Mouse (Mus musculus): ENCODE measurements at regions not wholly inside any gene's neighbourhood (a gene's known extent, or its start where the extent isn't known, plus 50 kb on each side); places are given as distances from the start of the nearest gene placed in this dataset.

GRCm38 (mm10) chr12:106377281-106377680 is 367.3 kb downstream of the Vrk1 start:
- DNase-seq = no peak
- no peaks in the 10 kb centered on the region for H3K9me3 ChIP-seq (ENCODE audit: low read length)
- H3K4me1 ChIP-seq (ENCODE audit: insufficient read depth) = no peaks in the 10 kb centered on the region
- H3K4me3 ChIP-seq (ENCODE audit: low read depth, low read length) = no peak overlapping the region
- WGBS (ENCODE audit: insufficient replicate concordance) = 77% methylated on average over 1 of the region's 1 CpGs
- ATAC-seq = no peak
- H3K27me3 ChIP-seq (ENCODE audit: insufficient read depth, low read length) = no peaks in the 10 kb centered on the region
- H3K4me2 ChIP-seq (ENCODE audit: low read depth, low read length) = no peak overlapping the region
- H3K36me3 ChIP-seq (replicated peaks; ENCODE audit: insufficient read depth, low read length) = no peaks in the 10 kb centered on the region
- H3K9ac ChIP-seq (replicated peaks) = no peak overlapping the region
- no peak overlapping the region for H3K27ac ChIP-seq (ENCODE audit: low read depth)
- TF ChIP-seq CTCF (IDR thresholded peaks at IDR 0.05; ENCODE audit: low read depth) = no peak
- TF ChIP-seq EP300 (IDR thresholded peaks at IDR 0.05; ENCODE audit: low read depth) = no peak

DNA sequence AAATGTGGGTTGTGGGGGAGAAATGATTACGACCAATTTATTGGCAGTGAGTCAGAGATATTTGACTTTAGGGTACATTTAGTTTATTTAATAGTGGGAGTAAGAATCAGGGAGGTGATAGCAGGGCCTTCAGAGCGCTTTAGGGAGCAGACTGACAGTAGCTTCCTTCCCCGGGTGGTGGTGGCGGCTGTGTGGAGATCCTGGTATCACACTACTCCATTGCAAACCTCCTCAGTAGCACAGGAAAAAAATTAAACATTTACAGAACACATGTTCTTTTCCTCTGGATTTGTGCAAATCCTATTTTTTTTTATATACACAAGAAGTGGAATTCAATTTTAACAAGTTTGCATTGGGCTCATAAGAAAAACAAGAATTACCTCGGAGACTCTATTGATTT is 367.7 kb downstream of the Vrk1 start:
- Histone ChIP-seq H3K36me3 (replicated peaks; ENCODE audit: insufficient read depth, low read length) (no peaks in the 10 kb centered on the region), H3K27me3 (ENCODE audit: insufficient read depth, low read length) (no peaks in the 10 kb centered on the region), H3K4me3 (ENCODE audit: low read depth, low read length) (no peak overlapping the region), H3K9me3 (ENCODE audit: low read length) (no peaks in the 10 kb centered on the region), H3K27ac (ENCODE audit: low read depth) (no peak overlapping the region), H3K4me1 (ENCODE audit: insufficient read depth) (no peaks in the 10 kb centered on the region), H3K4me2 (ENCODE audit: low read depth, low read length) (no peak overlapping the region), H3K9ac (replicated peaks) (no peak overlapping the region)
- 67% methylated on average over 5 of the region's 5 CpGs for WGBS (ENCODE audit: insufficient replicate concordance)
- ATAC-seq (no peak), DNase-seq (no peak)
- no peak for TF ChIP-seq EP300 (IDR thresholded peaks at IDR 0.05; ENCODE audit: low read depth)
- TF ChIP-seq CTCF (IDR thresholded peaks at IDR 0.05; ENCODE audit: low read depth) = no peak

- Histone ChIP-seq H3K9ac (replicated peaks) (no peak overlapping the region), H3K27me3 (ENCODE audit: insufficient read depth, low read length) (no peaks in the 10 kb centered on the region), H3K4me2 (ENCODE audit: low read depth, low read length) (peak overlapping the region; percentile 42), H3K27ac (ENCODE audit: low read depth) (no peak overlapping the region), H3K9me3 (ENCODE audit: low read length) (no peaks in the 10 kb centered on the region), H3K36me3 (replicated peaks; ENCODE audit: insufficient read depth, low read length) (no peaks in the 10 kb centered on the region), H3K4me3 (ENCODE audit: low read depth, low read length) (no peak overlapping the region), H3K4me1 (ENCODE audit: insufficient read depth) (no peaks in the 10 kb centered on the region)
- ATAC-seq (no peak), DNase-seq (no peak)
- WGBS (ENCODE audit: insufficient replicate concordance) = 32% methylated on average over 19 of the region's 19 CpGs
- no peak for TF ChIP-seq EP300 (IDR thresholded peaks at IDR 0.05; ENCODE audit: low read depth)
- TF ChIP-seq CTCF (IDR thresholded peaks at IDR 0.05; ENCODE audit: low read depth) = no peak
Measured at GRCm38 (mm10) chr12:106378303-106379075, 368.5 kb downstream of the Vrk1 start.

DNA sequence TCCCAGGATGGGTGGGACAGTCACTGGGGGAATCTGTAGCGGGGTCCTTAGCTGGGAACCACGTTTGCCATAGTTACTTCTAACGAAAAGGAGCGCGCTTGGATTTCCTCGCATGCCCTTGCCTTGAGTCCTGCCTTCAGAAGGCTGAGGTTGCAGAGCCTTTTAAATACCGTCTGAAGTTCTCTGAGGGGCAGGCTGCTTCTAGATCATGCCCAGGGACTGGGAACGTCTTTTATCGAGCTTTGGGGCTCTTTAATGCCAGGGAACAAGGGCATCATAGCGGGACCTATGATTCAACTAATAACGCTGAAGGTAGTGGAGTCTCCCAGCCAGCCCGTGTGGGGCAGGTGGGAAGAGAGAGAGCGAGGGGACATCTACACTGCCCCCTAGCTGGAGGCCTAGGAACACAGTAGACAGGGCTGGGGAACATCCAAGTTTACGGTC is 369.1 kb downstream of the Vrk1 start:
- no peaks in the 10 kb centered on the region for H3K27me3 ChIP-seq (ENCODE audit: insufficient read depth, low read length)
- H3K9me3 ChIP-seq (ENCODE audit: low read length) = no peaks in the 10 kb centered on the region
- TF ChIP-seq CTCF (IDR thresholded peaks at IDR 0.05; ENCODE audit: low read depth) (peak; percentile 46), EP300 (IDR thresholded peaks at IDR 0.05; ENCODE audit: low read depth) (no peak)
- H3K36me3 ChIP-seq (replicated peaks; ENCODE audit: insufficient read depth, low read length) = no peaks in the 10 kb centered on the region
- DNase-seq = peak; percentile 24
- ATAC-seq = no peak
- 6% methylated on average over 14 of the region's 14 CpGs for WGBS (ENCODE audit: insufficient replicate concordance)
- H3K4me2 ChIP-seq (ENCODE audit: low read depth, low read length) = peak overlapping the region; percentile 42
- H3K9ac ChIP-seq (replicated peaks) = no peak overlapping the region
- H3K27ac ChIP-seq (ENCODE audit: low read depth) = no peak overlapping the region
- no peaks in the 10 kb centered on the region for H3K4me1 ChIP-seq (ENCODE audit: insufficient read depth)
- H3K4me3 ChIP-seq (ENCODE audit: low read depth, low read length) = no peak overlapping the region

- DNase-seq = no peak
- TF ChIP-seq EP300 (IDR thresholded peaks at IDR 0.05; ENCODE audit: low read depth) (no peak), CTCF (IDR thresholded peaks at IDR 0.05; ENCODE audit: low read depth) (no peak)
- 76% methylated on average over 14 of the region's 14 CpGs for WGBS (ENCODE audit: insufficient replicate concordance)
Measured at GRCm38 (mm10) chr12:106379779-106380178, 369.8 kb downstream of the Vrk1 start.

DNA sequence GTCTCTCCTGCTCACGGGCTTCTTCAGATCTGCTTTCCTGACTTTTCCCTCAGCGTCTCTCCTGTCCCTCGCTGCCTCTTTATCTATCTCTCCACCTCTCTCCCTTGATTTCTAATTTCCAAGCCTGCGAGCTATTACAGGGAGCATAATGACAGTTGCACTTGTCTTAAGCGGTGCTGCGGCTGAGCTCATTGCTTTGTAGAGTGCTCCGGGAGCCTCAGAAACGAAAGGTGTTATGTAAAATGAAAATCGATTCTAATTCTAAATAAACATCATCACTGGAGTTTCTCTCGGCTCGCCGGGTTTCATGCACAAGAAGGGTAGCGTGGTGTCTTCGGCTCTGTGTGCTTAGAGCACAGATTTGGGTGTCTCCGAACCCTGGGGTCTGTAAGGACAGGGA is 371.8 kb downstream of the Vrk1 start:
- Histone ChIP-seq H3K4me1 (ENCODE audit: insufficient read depth) (no peaks in the 10 kb centered on the region), H3K27ac (ENCODE audit: low read depth) (no peak overlapping the region), H3K4me3 (ENCODE audit: low read depth, low read length) (no peak overlapping the region), H3K27me3 (ENCODE audit: insufficient read depth, low read length) (no peaks in the 10 kb centered on the region), H3K36me3 (replicated peaks; ENCODE audit: insufficient read depth, low read length) (no peaks in the 10 kb centered on the region), H3K9ac (replicated peaks) (no peak overlapping the region), H3K9me3 (ENCODE audit: low read length) (no peaks in the 10 kb centered on the region), H3K4me2 (ENCODE audit: low read depth, low read length) (no peak overlapping the region)
- ATAC-seq = no peak
- TF ChIP-seq EP300 (IDR thresholded peaks at IDR 0.05; ENCODE audit: low read depth) (no peak), CTCF (IDR thresholded peaks at IDR 0.05; ENCODE audit: low read depth) (no peak)
- 82% methylated on average over 15 of the region's 15 CpGs for WGBS (ENCODE audit: insufficient replicate concordance)
- no peak for DNase-seq

More at GRCm38 (mm10) chr12:106379779-106380178, 369.8 kb downstream of the Vrk1 start:
- ATAC-seq = no peak
- Histone ChIP-seq H3K4me1 (ENCODE audit: insufficient read depth) (no peaks in the 10 kb centered on the region), H3K27ac (ENCODE audit: low read depth) (no peak overlapping the region), H3K4me2 (ENCODE audit: low read depth, low read length) (no peak overlapping the region), H3K4me3 (ENCODE audit: low read depth, low read length) (no peak overlapping the region), H3K9me3 (ENCODE audit: low read length) (no peaks in the 10 kb centered on the region), H3K9ac (replicated peaks) (no peak overlapping the region), H3K27me3 (ENCODE audit: insufficient read depth, low read length) (no peaks in the 10 kb centered on the region), H3K36me3 (replicated peaks; ENCODE audit: insufficient read depth, low read length) (no peaks in the 10 kb centered on the region)

Data from liver, postnatal 0 days (tissue).